Mouse (Mus musculus): ENCODE results near the gene Itsn1. TPM values are rescaled to one million over a fixed set of nuclear protein-coding genes. Genes with fewer than 3 reads are reported as not detected.

Gene Itsn1
- polyA plus RNA-seq, 2 experiments: 24.8 to 46.6 TPM

DNA sequence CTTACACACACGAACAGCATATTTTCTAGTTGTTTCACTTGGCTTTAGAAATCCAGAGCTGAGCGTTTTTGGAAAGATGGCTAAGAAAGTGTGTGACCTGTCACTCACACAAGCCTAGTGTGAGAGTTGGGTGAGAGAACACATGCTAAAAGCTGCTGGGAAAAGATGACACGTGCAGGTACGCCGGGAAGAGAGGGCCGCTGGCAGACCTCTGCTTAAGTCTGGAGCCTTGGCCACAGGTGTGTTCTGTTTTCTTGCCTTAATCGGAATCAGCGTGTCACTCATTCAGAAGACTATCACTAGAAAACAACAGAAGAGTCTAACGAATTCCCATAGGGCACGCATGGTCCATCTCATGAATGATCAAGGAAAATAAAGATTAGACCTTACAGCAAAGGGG, 50.5 kb downstream of the Itsn1 start:
- WGBS: 69% methylated on average over 10 of the region's 10 CpGs
- Histone ChIP-seq H3K4me1 (ENCODE audit: control insufficient read depth, insufficient read depth, low read length) (no peaks in the 10 kb centered on the region), H3K27ac (replicated peaks; ENCODE audit: low read depth, low read length) (no peak overlapping the region), H3K9ac (ENCODE audit: low read depth, low read length, severe bottlenecking) (no peak overlapping the region), H3K27me3 (ENCODE audit: control insufficient read depth, insufficient read depth, low read length) (no peaks in the 10 kb centered on the region), H3K36me3 (ENCODE audit: control insufficient read depth, insufficient read depth, low read length) (peaks cover 9% of the 10 kb centered on the region; the same call in 1 of the 2 replicates), H3K4me2 (replicated peaks; ENCODE audit: low read depth, low read length, severe bottlenecking) (no peak overlapping the region), H3K9me3 (ENCODE audit: control insufficient read depth, low read length) (no peaks in the 10 kb centered on the region), H3K4me3 (replicated peaks; ENCODE audit: low read length) (no peak overlapping the region)
- DNase-seq (ENCODE audit: low spot score): no peak
- no peak for TF ChIP-seq POLR2A (IDR thresholded peaks at IDR 0.05; ENCODE audit: borderline replicate concordance, extremely low read depth, insufficient read depth, insufficient read length)
- no peak for ATAC-seq (ENCODE audit: low FRiP score, low read depth)

DNA sequence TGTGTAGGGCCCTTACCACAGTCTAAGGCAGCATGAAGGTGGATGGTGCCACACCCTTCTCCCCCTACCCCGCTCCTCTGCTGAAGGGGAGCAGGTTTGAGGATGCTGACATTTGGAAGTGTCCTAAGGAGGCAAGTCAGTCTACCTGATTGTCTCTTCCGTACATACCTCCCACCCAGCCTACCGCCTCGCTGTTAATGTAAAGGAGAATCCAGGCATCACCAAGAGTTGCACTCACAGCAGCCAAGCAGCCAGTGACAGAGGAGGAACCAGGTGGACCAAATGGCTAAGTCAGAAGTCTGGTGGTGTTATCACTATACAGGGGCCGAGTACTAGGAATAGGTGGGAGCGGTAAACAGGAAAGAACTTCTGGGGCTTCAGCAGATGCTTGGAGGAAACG, 51.1 kb downstream of the Itsn1 start:
- Histone ChIP-seq H3K4me1 (ENCODE audit: control insufficient read depth, insufficient read depth, low read length) (no peaks in the 10 kb centered on the region), H3K4me3 (replicated peaks; ENCODE audit: low read length) (no peak overlapping the region), H3K9ac (ENCODE audit: low read depth, low read length, severe bottlenecking) (no peak overlapping the region), H3K4me2 (replicated peaks; ENCODE audit: low read depth, low read length, severe bottlenecking) (no peak overlapping the region), H3K27ac (replicated peaks; ENCODE audit: low read depth, low read length) (no peak overlapping the region), H3K9me3 (ENCODE audit: control insufficient read depth, low read length) (no peaks in the 10 kb centered on the region), H3K36me3 (ENCODE audit: control insufficient read depth, insufficient read depth, low read length) (peaks cover 13% of the 10 kb centered on the region), H3K27me3 (ENCODE audit: control insufficient read depth, insufficient read depth, low read length) (no peaks in the 10 kb centered on the region)
- no peak for TF ChIP-seq POLR2A (IDR thresholded peaks at IDR 0.05; ENCODE audit: borderline replicate concordance, extremely low read depth, insufficient read depth, insufficient read length)
- 84% methylated on average over 7 of the region's 7 CpGs for WGBS
- no peak for ATAC-seq (ENCODE audit: low FRiP score, low read depth)
- DNase-seq (ENCODE audit: low spot score): no peak

DNA sequence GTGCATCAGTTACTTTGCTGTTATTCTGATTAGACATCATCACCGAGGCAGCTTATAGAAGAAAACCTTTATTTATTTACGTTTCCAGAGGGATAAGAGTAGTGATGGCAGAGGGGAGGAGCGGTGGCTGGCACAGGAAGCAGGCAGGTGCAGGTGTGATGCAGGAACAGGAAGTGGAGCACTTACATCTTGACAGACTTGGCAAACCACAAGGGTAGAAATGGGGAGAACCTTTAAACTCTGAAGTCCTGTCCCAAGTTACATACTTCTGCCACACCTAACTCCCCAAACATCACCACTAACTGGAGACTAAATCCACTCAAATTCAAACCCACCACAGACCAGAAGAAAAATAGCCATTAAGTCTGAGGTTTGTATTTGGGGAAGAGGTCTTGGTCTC, 51.7 kb downstream of the Itsn1 start:
- DNase-seq (ENCODE audit: low spot score) (no peak), ATAC-seq (ENCODE audit: low FRiP score, low read depth) (no peak)
- WGBS: 88% methylated on average over 3 of the region's 3 CpGs
- no peak overlapping the region for H3K9ac ChIP-seq (ENCODE audit: low read depth, low read length, severe bottlenecking)
- H3K36me3 ChIP-seq (ENCODE audit: control insufficient read depth, insufficient read depth, low read length): peaks cover 18% of the 10 kb centered on the region
- H3K27me3 ChIP-seq (ENCODE audit: control insufficient read depth, insufficient read depth, low read length): no peaks in the 10 kb centered on the region
- no peaks in the 10 kb centered on the region for H3K9me3 ChIP-seq (ENCODE audit: control insufficient read depth, low read length)
- no peak overlapping the region for H3K27ac ChIP-seq (replicated peaks; ENCODE audit: low read depth, low read length)
- no peak overlapping the region for H3K4me3 ChIP-seq (replicated peaks; ENCODE audit: low read length)
- H3K4me1 ChIP-seq (ENCODE audit: control insufficient read depth, insufficient read depth, low read length): no peaks in the 10 kb centered on the region
- no peak for TF ChIP-seq POLR2A (IDR thresholded peaks at IDR 0.05; ENCODE audit: borderline replicate concordance, extremely low read depth, insufficient read depth, insufficient read length)
- H3K4me2 ChIP-seq (replicated peaks; ENCODE audit: low read depth, low read length, severe bottlenecking): no peak overlapping the region

DNA sequence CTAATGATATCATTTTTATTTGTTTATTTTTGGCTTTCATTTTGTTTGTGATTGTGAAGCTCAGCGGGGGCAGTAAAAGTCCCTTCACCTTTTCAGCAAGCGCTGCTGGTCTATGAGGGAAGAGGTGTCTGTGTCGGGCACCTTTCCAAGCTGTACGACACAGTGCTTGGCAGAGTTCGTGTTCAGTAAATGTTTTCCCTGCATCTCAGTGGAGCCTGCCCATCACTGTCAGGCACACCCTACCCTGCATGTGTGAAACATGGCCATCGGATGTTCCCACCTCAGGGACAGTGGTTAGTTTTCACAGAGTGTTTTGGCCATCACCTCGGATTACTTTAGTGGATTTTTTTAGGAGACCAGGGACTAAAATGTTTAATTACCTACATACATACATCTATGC, 54.1 kb downstream of the Itsn1 start:
- Histone ChIP-seq H3K4me1 (ENCODE audit: control insufficient read depth, insufficient read depth, low read length) (no peaks in the 10 kb centered on the region), H3K27ac (replicated peaks; ENCODE audit: low read depth, low read length) (no peak overlapping the region), H3K36me3 (ENCODE audit: control insufficient read depth, insufficient read depth, low read length) (peaks cover 27% of the 10 kb centered on the region), H3K9ac (ENCODE audit: low read depth, low read length, severe bottlenecking) (no peak overlapping the region), H3K4me2 (replicated peaks; ENCODE audit: low read depth, low read length, severe bottlenecking) (no peak overlapping the region), H3K4me3 (replicated peaks; ENCODE audit: low read length) (no peak overlapping the region), H3K9me3 (ENCODE audit: control insufficient read depth, low read length) (no peaks in the 10 kb centered on the region), H3K27me3 (ENCODE audit: control insufficient read depth, insufficient read depth, low read length) (no peaks in the 10 kb centered on the region)
- DNase-seq (ENCODE audit: low spot score) (no peak), ATAC-seq (ENCODE audit: low FRiP score, low read depth) (no peak)
- 83% methylated on average over 7 of the region's 7 CpGs for WGBS
- TF ChIP-seq POLR2A (IDR thresholded peaks at IDR 0.05; ENCODE audit: borderline replicate concordance, extremely low read depth, insufficient read depth, insufficient read length): no peak

DNA sequence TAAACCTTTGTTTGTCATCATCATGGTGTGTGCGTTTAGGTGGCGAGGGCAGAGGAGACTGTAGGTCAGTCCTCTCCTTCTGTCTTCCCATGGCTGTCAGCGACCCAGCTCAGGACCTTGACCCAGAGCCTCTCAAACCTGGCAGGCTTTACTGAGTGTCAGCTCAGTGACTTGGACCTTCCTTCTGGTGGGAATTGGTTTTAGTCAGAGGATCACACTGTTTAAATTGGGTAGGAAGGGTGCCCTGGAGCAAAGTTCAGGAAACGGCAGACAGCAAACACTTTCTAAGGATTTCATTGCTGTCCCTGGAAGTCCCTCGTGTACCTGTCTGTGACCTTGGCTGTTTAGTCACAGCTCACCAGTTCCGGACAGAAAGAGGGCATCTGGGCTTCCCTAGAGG, 55.2 kb downstream of the Itsn1 start:
- no peak overlapping the region for H3K9ac ChIP-seq (ENCODE audit: low read depth, low read length, severe bottlenecking)
- no peak overlapping the region for H3K27ac ChIP-seq (replicated peaks; ENCODE audit: low read depth, low read length)
- 77% methylated on average over 6 of the region's 6 CpGs for WGBS
- H3K4me3 ChIP-seq (replicated peaks; ENCODE audit: low read length): no peak overlapping the region
- no peak for DNase-seq (ENCODE audit: low spot score)
- no peak for ATAC-seq (ENCODE audit: low FRiP score, low read depth)
- H3K4me1 ChIP-seq (ENCODE audit: control insufficient read depth, insufficient read depth, low read length): no peaks in the 10 kb centered on the region
- no peak for TF ChIP-seq POLR2A (IDR thresholded peaks at IDR 0.05; ENCODE audit: borderline replicate concordance, extremely low read depth, insufficient read depth, insufficient read length)
- H3K9me3 ChIP-seq (ENCODE audit: control insufficient read depth, low read length): no peaks in the 10 kb centered on the region
- peaks cover 32% of the 10 kb centered on the region for H3K36me3 ChIP-seq (ENCODE audit: control insufficient read depth, insufficient read depth, low read length)
- H3K27me3 ChIP-seq (ENCODE audit: control insufficient read depth, insufficient read depth, low read length): no peaks in the 10 kb centered on the region
- H3K4me2 ChIP-seq (replicated peaks; ENCODE audit: low read depth, low read length, severe bottlenecking): no peak overlapping the region

DNA sequence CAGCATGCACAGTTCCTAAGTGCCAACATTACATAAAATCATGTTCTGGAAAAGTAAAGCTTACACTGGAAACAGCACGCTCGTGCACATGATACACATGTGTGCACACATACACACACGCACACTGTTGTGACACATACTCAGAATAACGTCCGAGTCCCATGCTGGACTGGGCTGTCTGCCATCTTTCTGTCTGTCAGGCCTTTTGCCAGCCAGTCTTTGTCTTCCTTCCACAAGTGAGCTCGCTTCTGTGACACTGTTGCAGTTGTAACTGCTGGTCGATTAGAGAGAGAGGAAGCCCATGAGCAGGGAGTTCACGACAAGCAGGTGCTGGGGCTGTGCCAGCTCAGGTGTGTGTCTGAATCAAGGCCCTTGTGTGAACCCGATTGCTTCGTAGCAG, 57.3 kb downstream of the Itsn1 start:
- no peaks in the 10 kb centered on the region for H3K27me3 ChIP-seq (ENCODE audit: control insufficient read depth, insufficient read depth, low read length)
- no peak overlapping the region for H3K9ac ChIP-seq (ENCODE audit: low read depth, low read length, severe bottlenecking)
- no peak for DNase-seq (ENCODE audit: low spot score)
- TF ChIP-seq POLR2A (IDR thresholded peaks at IDR 0.05; ENCODE audit: borderline replicate concordance, extremely low read depth, insufficient read depth, insufficient read length): no peak
- no peak overlapping the region for H3K4me2 ChIP-seq (replicated peaks; ENCODE audit: low read depth, low read length, severe bottlenecking)
- H3K36me3 ChIP-seq (ENCODE audit: control insufficient read depth, insufficient read depth, low read length): peaks cover 37% of the 10 kb centered on the region
- ATAC-seq (ENCODE audit: low FRiP score, low read depth): no peak
- WGBS: 79% methylated on average over 10 of the region's 10 CpGs
- no peaks in the 10 kb centered on the region for H3K9me3 ChIP-seq (ENCODE audit: control insufficient read depth, low read length)
- no peaks in the 10 kb centered on the region for H3K4me1 ChIP-seq (ENCODE audit: control insufficient read depth, insufficient read depth, low read length)
- no peak overlapping the region for H3K4me3 ChIP-seq (replicated peaks; ENCODE audit: low read length)
- H3K27ac ChIP-seq (replicated peaks; ENCODE audit: low read depth, low read length): no peak overlapping the region
